Mouse (Mus musculus): ENCODE measurements at regions not wholly inside any gene's neighbourhood (a gene's known extent, or its start where the extent isn't known, plus 50 kb on each side); places are given as distances from the start of the nearest gene placed in this dataset.

DNA sequence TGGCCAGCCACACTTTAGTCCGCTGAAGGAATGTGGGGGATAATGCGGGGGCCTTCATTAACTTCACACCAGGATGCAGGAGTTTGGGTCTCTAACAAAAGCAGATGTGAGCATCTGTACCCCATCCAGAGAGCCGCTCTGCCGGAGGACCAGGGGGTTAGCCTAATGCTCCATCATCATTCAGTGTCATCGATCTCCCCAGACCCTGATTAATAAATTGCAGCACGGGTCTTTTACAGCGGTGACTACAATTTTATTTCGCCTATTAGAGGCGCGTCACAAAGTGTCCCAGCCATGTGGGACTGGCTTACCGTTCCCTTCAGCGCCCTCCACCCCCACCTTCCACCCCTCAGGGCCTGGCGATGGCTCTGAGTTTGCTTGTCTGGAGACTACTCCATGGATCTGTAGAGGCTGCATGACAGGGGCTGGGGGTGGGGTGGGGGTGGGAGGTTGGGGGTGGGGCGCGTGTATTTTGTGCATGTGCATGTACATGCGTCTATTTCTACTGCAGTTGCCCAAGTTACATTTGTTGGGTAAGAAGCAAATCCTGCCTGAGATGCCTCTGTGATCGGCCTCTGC is 1560.8 kb upstream of the Gulo start:
- ATAC-seq (replicated peaks in 1 of 2; ENCODE audit: insufficient read depth in 1 of 2, low FRiP score in 2 of 2, low TSS enrichment in 1 of 2, low read depth in 1 of 2, poor library complexity in 2 of 2, severe bottlenecking in 2 of 2): no peak

DNA sequence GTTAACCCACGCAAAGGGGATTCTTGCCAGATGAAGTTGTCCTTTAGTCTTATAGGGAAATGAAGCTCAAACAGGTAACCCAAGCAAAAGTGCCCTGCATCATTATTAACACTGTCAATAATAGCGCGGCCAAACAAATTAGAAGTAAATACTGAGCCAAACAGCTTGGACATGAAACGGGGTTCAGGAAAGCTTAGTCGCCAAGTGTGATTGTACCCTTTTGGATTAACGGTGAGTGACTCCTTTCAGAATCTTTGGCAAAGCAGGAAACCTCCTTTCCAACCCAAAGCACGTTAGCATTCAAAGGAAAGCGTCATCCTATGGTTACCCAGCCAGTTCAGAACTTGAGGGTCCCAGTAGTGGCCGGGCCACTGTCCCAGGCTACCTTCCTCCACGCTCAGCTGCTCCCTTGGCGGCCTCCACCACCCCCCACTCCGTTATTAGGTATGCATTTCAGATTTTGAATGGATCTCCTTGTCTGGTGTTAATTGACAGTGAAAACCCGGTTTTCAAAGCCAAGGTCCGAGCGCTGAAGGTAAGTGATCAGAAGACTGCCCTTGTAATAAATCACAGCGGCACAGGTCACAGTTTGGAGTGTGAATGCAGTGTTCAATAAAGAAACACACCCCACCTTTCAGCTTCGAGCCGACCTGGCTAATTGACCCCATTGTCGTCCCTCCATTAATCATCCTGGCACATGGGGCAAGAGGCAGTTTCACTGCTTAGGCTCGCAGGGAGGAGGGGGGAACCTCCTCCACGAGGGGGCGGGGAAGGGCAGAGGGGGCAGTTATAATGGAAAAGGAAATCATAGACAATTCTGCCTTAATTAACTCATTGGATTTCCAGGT is 1560.1 kb upstream of the Gulo start:
- no peak for ATAC-seq (replicated peaks in 1 of 2; ENCODE audit: insufficient read depth in 1 of 2, low FRiP score in 2 of 2, low TSS enrichment in 1 of 2, low read depth in 1 of 2, poor library complexity in 2 of 2, severe bottlenecking in 2 of 2)

DNA sequence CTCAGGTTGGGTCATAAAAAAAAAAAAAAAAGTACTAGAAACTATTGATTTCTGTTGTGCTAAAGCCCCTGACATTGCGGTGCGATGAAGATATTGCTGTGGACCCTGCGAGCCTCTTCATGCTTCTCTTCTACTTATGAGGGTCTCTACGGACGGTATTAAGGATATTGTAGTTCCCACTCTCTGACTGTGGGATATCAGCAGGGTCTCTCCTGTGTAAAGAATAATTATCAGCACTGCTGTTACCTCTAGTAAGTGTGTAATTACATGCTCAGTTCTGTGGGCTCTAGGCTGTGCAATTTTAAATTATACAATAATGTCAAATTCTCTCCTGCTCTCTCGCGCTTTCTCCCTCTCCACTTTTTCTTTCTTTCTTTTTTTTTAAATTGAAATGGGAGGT is 1545.9 kb upstream of the Gulo start:
- no peak for ATAC-seq (replicated peaks in 1 of 2; ENCODE audit: insufficient read depth in 1 of 2, low FRiP score in 2 of 2, low TSS enrichment in 1 of 2, low read depth in 1 of 2, poor library complexity in 2 of 2, severe bottlenecking in 2 of 2)

DNA sequence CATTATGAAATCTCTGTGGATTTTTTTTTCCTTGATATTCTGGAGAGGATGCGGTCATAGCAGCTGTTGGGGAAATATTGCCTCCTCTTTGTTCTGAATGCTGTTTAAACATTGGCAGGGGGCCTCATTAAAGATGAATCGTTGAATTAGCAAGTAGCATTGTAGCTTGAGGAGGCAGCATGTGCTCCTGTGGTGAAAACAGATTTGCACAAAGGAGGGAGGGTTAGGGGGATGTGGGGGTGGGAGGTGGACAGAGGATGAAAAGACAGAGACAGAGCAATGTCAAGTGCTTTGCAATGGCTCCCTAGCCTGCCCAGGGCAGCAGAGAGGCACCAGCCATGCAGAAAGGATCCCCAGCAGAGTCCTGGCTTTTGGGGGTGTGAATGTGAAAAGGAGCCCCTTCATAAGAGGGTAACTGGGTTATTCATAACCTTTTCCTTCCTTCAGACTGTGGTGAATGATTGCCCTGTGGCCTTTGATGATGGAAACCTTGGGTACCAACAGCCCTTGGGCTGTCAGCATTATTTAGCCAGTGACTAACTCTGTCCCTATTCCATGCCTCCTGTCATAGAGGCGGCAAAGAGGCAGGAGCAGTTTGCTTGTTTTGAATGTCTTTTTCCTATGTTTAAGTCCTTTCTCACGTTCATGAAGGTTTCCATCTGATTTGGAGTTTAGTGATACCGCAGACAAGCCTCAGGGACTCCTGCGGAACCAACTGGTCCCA is 1541.6 kb upstream of the Gulo start:
- ATAC-seq (replicated peaks in 1 of 2; ENCODE audit: insufficient read depth in 1 of 2, low FRiP score in 2 of 2, low TSS enrichment in 1 of 2, low read depth in 1 of 2, poor library complexity in 2 of 2, severe bottlenecking in 2 of 2): no peak

DNA sequence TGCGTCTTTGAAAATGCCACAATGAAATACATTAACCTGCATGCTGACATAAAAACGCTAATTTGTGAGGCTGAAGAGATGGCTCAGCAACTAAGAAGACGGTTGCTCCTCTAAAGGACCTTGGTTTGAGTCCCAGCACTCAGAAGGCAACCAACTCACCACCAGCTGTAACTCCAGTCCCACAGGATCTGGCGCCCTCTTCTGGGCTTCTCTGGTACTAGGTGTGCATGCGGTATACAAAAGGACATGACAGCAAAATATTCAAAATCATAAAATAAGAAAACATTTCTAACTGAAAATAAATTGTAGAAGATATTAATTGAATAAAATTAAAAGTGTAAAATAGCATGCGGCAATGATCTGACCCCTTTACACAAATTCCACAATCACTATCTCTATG is 1539.7 kb upstream of the Gulo start:
- no peak for ATAC-seq (replicated peaks in 1 of 2; ENCODE audit: insufficient read depth in 1 of 2, low FRiP score in 2 of 2, low TSS enrichment in 1 of 2, low read depth in 1 of 2, poor library complexity in 2 of 2, severe bottlenecking in 2 of 2)

DNA sequence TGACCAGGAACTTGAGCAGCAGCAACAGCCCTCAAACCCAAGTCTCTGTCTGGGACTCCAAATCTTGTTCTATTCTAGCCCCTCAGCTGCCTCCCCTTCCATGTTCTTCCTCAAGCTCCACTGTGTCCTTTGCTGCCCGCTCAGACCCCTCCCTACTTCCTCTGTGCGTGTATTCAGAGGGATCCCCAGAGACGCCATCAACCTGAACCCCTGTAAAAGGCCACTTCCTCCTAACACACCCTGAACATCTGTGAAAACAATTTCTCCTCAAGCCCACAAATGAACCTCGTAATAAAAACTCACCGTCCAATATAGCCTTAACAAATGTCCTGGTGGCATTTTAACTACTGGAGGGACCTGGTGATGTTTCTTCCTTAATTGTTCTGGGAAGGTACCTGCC is 1536.0 kb upstream of the Gulo start:
- ATAC-seq (replicated peaks in 1 of 2; ENCODE audit: insufficient read depth in 1 of 2, low FRiP score in 2 of 2, low TSS enrichment in 1 of 2, low read depth in 1 of 2, poor library complexity in 2 of 2, severe bottlenecking in 2 of 2): no peak

DNA sequence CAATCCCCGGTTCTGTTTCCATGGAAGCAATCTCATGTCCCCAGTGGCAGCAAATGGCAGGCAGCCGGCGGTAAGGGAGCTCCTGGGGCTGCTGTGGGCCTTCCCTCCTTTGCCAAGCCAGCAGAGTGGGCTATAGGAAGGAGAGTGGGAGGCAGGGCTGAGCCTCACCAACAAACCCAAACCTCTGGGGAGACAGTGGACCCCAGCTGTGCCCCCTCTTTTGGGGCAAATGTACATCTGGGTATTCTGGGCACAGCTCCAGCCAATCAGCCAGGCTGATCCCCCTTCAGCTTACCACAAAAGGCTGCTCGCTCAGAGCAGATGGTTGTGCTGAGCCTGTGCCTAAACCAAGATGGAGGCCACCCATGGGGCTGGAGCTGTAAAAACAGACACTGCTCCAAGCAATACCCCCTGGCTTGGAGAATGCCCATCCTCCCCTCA is 1532.3 kb upstream of the Gulo start:
- no peak for ATAC-seq (replicated peaks in 1 of 2; ENCODE audit: insufficient read depth in 1 of 2, low FRiP score in 2 of 2, low TSS enrichment in 1 of 2, low read depth in 1 of 2, poor library complexity in 2 of 2, severe bottlenecking in 2 of 2)

DNA sequence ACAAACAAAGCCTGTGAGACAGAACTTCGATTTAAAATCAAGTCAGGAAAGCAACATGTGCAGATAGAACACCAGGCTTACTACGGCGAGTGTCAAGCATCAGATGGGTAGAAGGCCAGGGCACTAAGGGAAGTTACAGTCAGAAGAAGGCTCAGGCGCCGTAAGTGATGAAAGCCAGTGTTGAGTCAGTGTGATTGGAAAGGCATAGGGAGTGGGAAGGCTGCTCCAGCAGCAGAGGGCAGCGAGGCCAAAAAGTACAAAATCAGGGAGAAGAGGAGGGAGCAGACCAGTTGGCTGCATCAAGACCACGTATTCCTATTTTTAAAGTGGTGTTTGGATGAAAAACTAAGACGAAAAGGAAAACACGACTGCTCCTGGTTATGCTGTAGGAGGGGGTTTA is 1529.7 kb upstream of the Gulo start:
- ATAC-seq (replicated peaks in 1 of 2; ENCODE audit: insufficient read depth in 1 of 2, low FRiP score in 2 of 2, low TSS enrichment in 1 of 2, low read depth in 1 of 2, poor library complexity in 2 of 2, severe bottlenecking in 2 of 2): no peak

DNA sequence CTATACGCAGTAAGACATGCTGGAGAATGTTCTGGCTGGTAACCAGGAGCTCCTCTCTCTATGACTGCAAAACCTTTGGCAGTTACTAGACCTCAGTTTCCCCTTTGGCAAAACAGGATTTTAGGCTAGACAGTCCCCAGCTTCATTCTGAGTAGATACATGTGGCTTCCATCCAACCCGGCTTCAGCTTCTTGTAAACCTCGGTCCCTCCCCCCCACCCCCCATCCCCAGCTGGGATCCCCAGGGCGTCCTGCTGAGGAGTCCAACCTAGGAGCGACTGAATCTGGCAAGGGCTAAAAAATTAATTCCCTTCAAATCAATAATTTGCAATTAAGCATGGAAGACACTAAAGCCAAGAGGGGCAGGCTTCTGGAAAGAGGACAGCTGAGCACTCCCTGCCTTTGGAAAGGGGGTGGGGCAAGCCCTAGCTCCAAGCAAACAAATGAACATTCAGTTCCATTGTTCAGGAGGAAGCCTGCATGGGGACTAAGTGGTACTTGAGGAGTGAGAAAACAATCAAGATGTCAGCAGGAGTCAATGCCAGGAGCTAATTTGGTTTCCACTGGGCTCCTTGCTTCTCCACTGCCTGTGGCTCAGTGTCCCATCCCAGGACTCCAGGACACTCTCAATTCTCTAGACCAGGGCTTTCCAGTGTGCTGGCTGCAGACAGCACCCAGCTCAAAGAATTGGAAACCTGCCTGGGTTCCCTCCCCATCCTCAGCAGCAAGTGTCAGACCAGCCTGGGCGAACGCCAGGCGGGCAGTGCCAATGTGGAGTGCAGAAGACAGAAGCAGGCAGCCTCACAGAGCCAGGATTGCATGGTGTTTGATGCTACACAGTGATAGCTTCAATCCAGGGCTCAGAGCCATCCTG is 1528.0 kb upstream of the Gulo start:
- no peak for ATAC-seq (replicated peaks in 1 of 2; ENCODE audit: insufficient read depth in 1 of 2, low FRiP score in 2 of 2, low TSS enrichment in 1 of 2, low read depth in 1 of 2, poor library complexity in 2 of 2, severe bottlenecking in 2 of 2)

DNA sequence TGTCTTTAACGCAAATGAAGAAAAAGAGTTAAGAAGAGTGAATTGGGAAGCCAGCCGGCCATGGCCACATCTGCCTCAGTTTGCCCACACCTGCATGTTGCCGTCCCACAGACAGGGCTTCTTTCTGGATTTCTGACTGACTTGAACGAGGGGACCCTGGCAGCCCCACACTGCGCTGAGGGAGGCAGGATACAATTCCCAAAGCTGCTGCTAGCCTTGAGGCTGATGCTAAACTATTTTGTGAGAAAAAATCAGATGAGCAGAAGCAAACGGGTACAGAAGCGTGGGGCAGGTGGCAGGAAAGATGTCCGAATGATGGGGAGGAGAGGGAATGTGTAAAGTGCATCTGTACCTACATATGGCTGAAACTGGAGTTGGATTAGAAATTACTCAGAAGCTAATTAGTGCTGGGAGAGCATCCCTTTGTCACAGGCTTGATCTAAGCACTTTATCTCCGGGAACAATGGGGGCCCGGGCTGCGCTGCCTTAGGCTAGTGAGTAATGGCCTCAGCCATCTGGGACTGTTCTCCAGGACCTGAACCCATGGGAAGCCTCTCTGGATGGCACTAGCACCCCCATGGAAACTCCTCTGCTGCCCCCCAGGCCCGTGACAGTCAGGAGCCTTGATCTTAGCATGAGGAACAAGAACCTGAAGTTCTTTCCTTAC is 1497.9 kb upstream of the Gulo start:
- ATAC-seq (replicated peaks in 1 of 2; ENCODE audit: insufficient read depth in 1 of 2, low FRiP score in 2 of 2, low TSS enrichment in 1 of 2, low read depth in 1 of 2, poor library complexity in 2 of 2, severe bottlenecking in 2 of 2): no peak

DNA sequence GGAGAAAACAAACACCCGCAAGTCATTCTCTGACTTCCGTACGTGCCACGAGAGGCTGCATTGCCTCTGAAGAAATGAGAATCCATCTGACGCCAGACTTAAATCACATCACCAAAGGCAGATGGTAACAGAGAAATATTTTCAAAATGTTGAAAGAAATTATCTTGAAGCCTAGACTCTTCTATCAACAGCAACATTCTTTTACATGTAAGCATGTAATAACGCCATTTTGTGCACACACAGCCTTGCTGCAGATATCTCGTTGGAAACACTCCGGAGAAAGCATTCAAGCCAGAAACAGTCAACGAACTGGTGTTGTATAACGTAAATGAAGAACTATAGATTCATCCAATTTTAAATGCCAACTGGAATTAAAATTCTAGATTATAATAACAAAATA is 1483.1 kb upstream of the Gulo start:
- no peak for ATAC-seq (replicated peaks in 1 of 2; ENCODE audit: insufficient read depth in 1 of 2, low FRiP score in 2 of 2, low TSS enrichment in 1 of 2, low read depth in 1 of 2, poor library complexity in 2 of 2, severe bottlenecking in 2 of 2)

DNA sequence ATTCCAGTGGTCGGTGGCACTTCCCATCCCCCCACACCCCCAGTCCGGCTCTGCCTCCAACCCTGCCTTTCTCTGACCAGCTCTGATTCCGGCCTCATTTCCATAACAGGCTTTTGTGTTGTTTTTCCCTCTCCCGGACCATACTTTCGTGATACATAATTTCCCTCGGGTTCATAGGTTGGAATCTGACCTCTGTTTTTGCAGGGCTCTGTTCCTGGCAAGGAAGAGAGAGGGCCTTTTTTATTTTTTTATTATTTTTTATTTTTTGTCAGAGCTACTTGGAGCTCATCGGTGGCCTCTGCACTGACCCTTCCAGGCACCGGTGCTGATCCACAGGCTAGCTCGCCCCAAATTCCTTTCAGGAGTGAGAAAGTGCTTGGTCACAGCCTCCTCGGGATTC is 1477.7 kb upstream of the Gulo start:
- ATAC-seq (replicated peaks in 1 of 2; ENCODE audit: insufficient read depth in 1 of 2, low FRiP score in 2 of 2, low TSS enrichment in 1 of 2, low read depth in 1 of 2, poor library complexity in 2 of 2, severe bottlenecking in 2 of 2): no peak

DNA sequence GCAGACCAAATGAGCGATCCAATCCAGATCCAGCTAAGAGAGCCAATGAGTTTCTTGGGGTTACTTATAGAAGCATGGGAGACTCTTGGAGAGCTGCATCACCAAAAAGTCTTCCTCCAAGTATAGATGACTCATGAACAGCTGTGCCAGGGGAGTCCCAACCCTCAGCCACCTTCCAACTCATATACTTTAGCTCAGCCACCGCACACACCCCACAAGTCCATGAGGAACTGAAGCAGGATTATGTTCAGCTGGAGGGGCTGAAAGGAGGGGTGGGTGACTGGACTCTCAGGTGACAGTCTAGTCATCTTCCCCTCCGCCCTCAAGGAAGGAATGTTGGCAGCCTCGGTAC is 1476.4 kb upstream of the Gulo start:
- ATAC-seq (replicated peaks in 1 of 2; ENCODE audit: insufficient read depth in 1 of 2, low FRiP score in 2 of 2, low TSS enrichment in 1 of 2, low read depth in 1 of 2, poor library complexity in 2 of 2, severe bottlenecking in 2 of 2): no peak

DNA sequence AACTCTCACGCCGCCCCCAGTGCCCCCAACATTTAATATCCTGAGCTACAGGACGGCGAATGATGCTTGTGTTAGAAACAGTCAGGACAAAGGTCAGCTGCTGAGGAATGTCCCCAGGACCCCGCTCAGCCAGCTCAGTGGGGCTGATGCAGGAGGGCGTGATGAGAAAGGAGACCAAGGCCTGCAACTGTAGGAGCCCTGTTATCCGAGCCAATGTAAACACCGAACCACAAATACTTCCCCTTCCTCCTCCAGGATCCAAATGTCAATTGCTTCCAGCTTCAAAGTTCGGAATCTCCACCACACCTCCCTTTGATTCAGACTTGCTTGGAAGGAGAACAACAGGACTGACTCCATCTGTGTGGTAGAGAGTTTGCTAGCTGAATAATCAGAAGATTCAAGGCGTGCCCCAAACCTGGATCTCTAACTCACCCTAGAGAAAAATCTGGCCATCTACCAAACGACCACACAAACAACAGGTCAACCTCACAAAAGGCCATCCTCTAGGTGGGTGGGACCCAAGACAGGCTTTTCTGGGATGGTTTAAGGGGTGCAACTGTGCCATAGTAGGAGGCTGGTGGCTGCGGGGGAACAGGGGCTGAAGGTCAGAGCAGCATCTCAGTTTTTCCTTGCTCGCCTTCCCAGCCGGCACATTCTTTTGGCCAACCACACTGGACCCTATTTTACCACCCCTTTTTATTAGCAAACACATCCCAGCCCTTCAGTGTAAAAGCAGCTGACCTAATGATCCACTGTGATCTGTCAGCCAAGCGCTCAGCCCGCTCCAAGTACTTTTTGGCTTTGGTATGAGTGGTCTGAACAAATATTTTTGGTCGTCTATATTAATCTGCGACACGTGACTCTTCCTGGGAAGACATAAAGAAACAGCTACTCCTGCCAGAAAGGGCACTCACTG is 1475.8 kb upstream of the Gulo start:
- ATAC-seq (replicated peaks in 1 of 2; ENCODE audit: insufficient read depth in 1 of 2, low FRiP score in 2 of 2, low TSS enrichment in 1 of 2, low read depth in 1 of 2, poor library complexity in 2 of 2, severe bottlenecking in 2 of 2): no peak
